In the genomic region with DNA sequence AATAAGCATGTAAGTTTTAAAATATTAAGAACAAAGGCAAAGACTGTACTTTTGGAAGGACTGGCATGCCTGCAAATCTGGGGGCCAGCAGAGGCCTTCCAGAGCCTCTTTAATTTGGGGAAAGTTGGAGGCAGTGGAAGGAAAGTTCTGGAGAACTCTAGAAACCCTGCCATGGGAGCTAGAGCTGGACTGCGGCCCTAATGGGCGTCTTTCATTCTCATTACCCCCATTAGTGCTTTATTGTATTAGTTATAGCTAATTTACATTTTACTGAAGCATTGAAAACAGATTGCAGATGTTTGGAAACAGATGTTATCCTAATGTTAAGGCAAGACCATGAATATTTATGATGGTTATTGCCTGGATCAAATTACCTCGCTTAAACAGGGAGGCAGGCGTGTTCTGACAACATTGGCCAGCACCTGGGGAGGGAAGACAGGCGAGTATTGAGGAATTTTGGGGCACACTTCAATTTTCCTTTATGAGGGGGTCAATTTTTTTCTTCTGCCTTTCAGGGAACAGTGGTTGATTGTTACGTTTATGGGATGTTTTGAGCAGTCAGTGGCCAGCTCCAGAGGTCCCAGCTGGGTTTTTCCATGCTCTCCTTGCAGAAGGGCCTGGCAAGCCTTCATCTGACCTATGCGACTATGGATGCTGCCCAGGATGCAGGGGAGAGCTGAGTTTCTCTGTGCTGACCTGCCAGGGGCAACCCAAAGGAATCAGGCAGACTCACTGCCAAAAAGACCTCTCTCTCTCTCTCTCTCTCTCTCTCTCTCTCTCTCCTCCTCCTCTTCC, we compare ENCODE assay signal across 14 mouse cellular contexts.
"Had no signal": no experiment of that assay in that cellular context is flagged by ENCODE, and none has a peak within 500 bp of the region (broad histone marks: within the 10 kb centered on the region; RNA-seq: fewer than 3 reads in every experiment).

No protein-coding gene starts in this region.

- H3K9me3 ChIP-seq: midbrain, embryonic 10.5 days; midbrain, embryonic 15.5 days had no signal

- H3K4me1 ChIP-seq: liver, embryonic 12.5 days; midbrain, embryonic 10.5 days; midbrain, embryonic 15.5 days had no signal

- ATAC-seq: liver, embryonic 12.5 days; midbrain, embryonic 15.5 days had no signal

- H3K36me3 ChIP-seq: liver, embryonic 12.5 days; midbrain, embryonic 10.5 days; midbrain, embryonic 15.5 days had no signal

- H3K4me3 ChIP-seq: layer of hippocampus, adult 2 months; liver, embryonic 12.5 days; midbrain, embryonic 10.5 days; midbrain, embryonic 15.5 days had no signal

- H3K9ac ChIP-seq: liver, embryonic 12.5 days; lung, embryonic 14.5 days; midbrain, embryonic 15.5 days had no signal

- H3K27ac ChIP-seq: layer of hippocampus, adult 2 months; liver, embryonic 12.5 days; midbrain, embryonic 10.5 days; midbrain, embryonic 15.5 days had no signal

- DNase-seq: kidney, adult 11 months; kidney, postnatal 10 days; kidney, postnatal 4 days; left cerebral cortex, postnatal 4 days; lung, embryonic 14.5 days; lung, postnatal 10 days; lung, postnatal 4 days; right cerebral cortex, postnatal 14 days; thymus, adult 18-20 months; thymus, postnatal 25 days had no signal

- H3K27me3 ChIP-seq: liver, embryonic 12.5 days; midbrain, embryonic 15.5 days had no signal

- H3K4me2 ChIP-seq: liver, embryonic 12.5 days; lung, embryonic 14.5 days; midbrain, embryonic 15.5 days had no signal
